Mouse (Mus musculus) stomach, embryonic 14.5 days (tissue): ENCODE data around the gene Fhit. TPM values are rescaled to one million over a fixed set of nuclear protein-coding genes. Genes with fewer than 3 reads are reported as not detected.
"Not testable (repeated sequence)": the region's sequence is repeated elsewhere in the genome, so short reads cannot be mapped to it uniquely, and the experiment has no call there.

ENCODE experiments used
- ATAC-seq: fragments of 200-750 bp; cut with Nextera tagmentation; 2 replicates; pipeline ENCODE4 v1.8.0; 2017; ENCODE audit warnings: low read depth, moderate TSS enrichment; ENCODE audit not compliant: insufficient number of reproducible peaks, insufficient read depth, low FRiP score
- H3K27ac ChIP-seq: fragments of 300-500 bp; sonication (generic); 2 replicates; pipeline ENCODE4 v1.5.1; 2014; ENCODE audit warnings: mild to moderate bottlenecking, low read length, moderate library complexity, mixed read lengths
- H3K27me3 ChIP-seq: fragments of 300-500 bp; sonication (generic); 2 replicates; pipeline ENCODE4 v1.6.1; 2014; ENCODE audit warnings: low read length, control low read depth, mixed read lengths; ENCODE audit not compliant: control insufficient read depth, insufficient read depth
- H3K36me3 ChIP-seq: fragments of 300-500 bp; sonication (generic); 2 replicates; pipeline ENCODE4 v1.6.1; 2014; ENCODE audit warnings: mild to moderate bottlenecking, control low read depth, low read length, moderate library complexity, mixed read lengths; ENCODE audit not compliant: control insufficient read depth, insufficient read depth
- H3K4me1 ChIP-seq: fragments of 300-500 bp; sonication (generic); 2 replicates; pipeline ENCODE4 v1.6.1; 2014; ENCODE audit warnings: low read length, control low read depth, mixed read lengths; ENCODE audit not compliant: control insufficient read depth, insufficient read depth
- H3K4me2 ChIP-seq: fragments of 300-500 bp; sonication (generic); replicated peaks from 2 replicates; pipeline ENCODE4 v1.6.1; 2014; ENCODE audit warnings: low read depth, low read length, control low read depth
- H3K4me3 ChIP-seq: fragments of 300-500 bp; sonication (generic); 2 replicates; pipeline ENCODE4 v1.5.1; 2014; ENCODE audit warnings: low read depth, low read length, control low read depth
- H3K9ac ChIP-seq: fragments of 300-500 bp; sonication (generic); replicated peaks from 2 replicates; pipeline ENCODE4 v1.6.1; 2014; ENCODE audit warnings: low read depth, mild to moderate bottlenecking, control low read depth, low read length, moderate library complexity, mixed read lengths
- H3K9me3 ChIP-seq: fragments of 300-500 bp; sonication (generic); 2 replicates; pipeline ENCODE4 v1.6.1; 2016; ENCODE audit warnings: low read depth, low read length, control low read depth; ENCODE audit not compliant: control insufficient read depth
- WGBS: fragments of 180-500 bp; shearing (Covaris S2); extraction: QIAGEN DNeasy Blood & Tissue Kit; methylation state at CpG from one replicate; pipeline ENCODE4 v1.1.7; 2014; 5-methylcytosine and 5-hydroxymethylcytosine counted together
- polyA plus RNA-seq: library from polyadenylated mRNA; unstranded; fragments of >200 nt; fragmentation: Nextera tagmentation; extraction: Ambion mirVana; gene quantifications from 2 replicates; pipeline ENCODE4 v1.2.1, GENCODE M21; 2014

Fhit gene
- polyA plus RNA-seq, 1 experiment from 2014 or later: 10.3 TPM

- no peak overlapping the region for H3K4me2 ChIP-seq
- H3K9ac ChIP-seq: no peak overlapping the region
- no peaks in the 10 kb centered on the region for H3K4me1 ChIP-seq
- no peaks in the 10 kb centered on the region for H3K36me3 ChIP-seq
- H3K9me3 ChIP-seq: no peaks in the 10 kb centered on the region
- WGBS: 69% methylated on average over 2 of the region's 2 CpGs
- H3K4me3 ChIP-seq: no peak overlapping the region
- H3K27ac ChIP-seq: no peak overlapping the region
- no peak for ATAC-seq
- no peaks in the 10 kb centered on the region for H3K27me3 ChIP-seq
Measured at GRCm38 (mm10) chr14:9960396-9960795, 1201.4 kb downstream of the Fhit start.

- 80% methylated on average over 2 of the region's 2 CpGs for WGBS
- Histone ChIP-seq H3K4me2 (no peak overlapping the region), H3K27me3 (no peaks in the 10 kb centered on the region), H3K9me3 (no peaks in the 10 kb centered on the region), H3K9ac (no peak overlapping the region), H3K36me3 (no peaks in the 10 kb centered on the region), H3K4me1 (no peaks in the 10 kb centered on the region), H3K4me3 (no peak overlapping the region), H3K27ac (no peak overlapping the region)
- no peak for ATAC-seq
Measured at GRCm38 (mm10) chr14:9899494-9899893, 1262.3 kb downstream of the Fhit start.

- H3K9ac ChIP-seq: no peak overlapping the region
- no peak for ATAC-seq
- no peaks in the 10 kb centered on the region for H3K27me3 ChIP-seq
- 93% methylated on average over 1 of the region's 1 CpGs for WGBS
- H3K36me3 ChIP-seq: no peaks in the 10 kb centered on the region
- H3K27ac ChIP-seq: no peak overlapping the region
- no peaks in the 10 kb centered on the region for H3K9me3 ChIP-seq
- no peak overlapping the region for H3K4me2 ChIP-seq
- no peak overlapping the region for H3K4me3 ChIP-seq
- no peaks in the 10 kb centered on the region for H3K4me1 ChIP-seq
Measured at GRCm38 (mm10) chr14:9896556-9896955, 1265.3 kb downstream of the Fhit start.

GRCm38 (mm10) chr14:9852041-9852440 lies 1309.8 kb downstream of the Fhit start:
- Histone ChIP-seq H3K27me3 (no peaks in the 10 kb centered on the region), H3K36me3 (no peaks in the 10 kb centered on the region), H3K4me1 (no peaks in the 10 kb centered on the region), H3K27ac (no peak overlapping the region), H3K4me3 (no peak overlapping the region), H3K9ac (no peak overlapping the region), H3K4me2 (no peak overlapping the region), H3K9me3 (no peaks in the 10 kb centered on the region)
- WGBS: 58% methylated on average over 2 of the region's 2 CpGs
- ATAC-seq: no peak

GRCm38 (mm10) chr14:9832290-9832689 lies 1329.5 kb downstream of the Fhit start:
- Histone ChIP-seq H3K36me3 (no peaks in the 10 kb centered on the region), H3K4me2 (no peak overlapping the region), H3K27me3 (no peaks in the 10 kb centered on the region), H3K9ac (no peak overlapping the region), H3K4me3 (no peak overlapping the region), H3K9me3 (no peaks in the 10 kb centered on the region), H3K4me1 (no peaks in the 10 kb centered on the region), H3K27ac (no peak overlapping the region)
- no peak for ATAC-seq

GRCm38 (mm10) chr14:9828699-9829240 lies 1333.1 kb downstream of the Fhit start:
- H3K4me2 ChIP-seq, H3K9me3 ChIP-seq, H3K27me3 ChIP-seq, H3K27ac ChIP-seq, ATAC-seq, H3K4me3 ChIP-seq, H3K9ac ChIP-seq, H3K4me1 ChIP-seq, H3K36me3 ChIP-seq: not testable (repeated sequence)
- 73% methylated on average over 8 of the region's 8 CpGs for whole genome bisulfite sequencing

- Histone ChIP-seq H3K27ac (no peak overlapping the region), H3K27me3 (no peaks in the 10 kb centered on the region), H3K9ac (no peak overlapping the region), H3K4me2 (no peak overlapping the region), H3K36me3 (no peaks in the 10 kb centered on the region), H3K4me1 (no peaks in the 10 kb centered on the region), H3K9me3 (no peaks in the 10 kb centered on the region), H3K4me3 (no peak overlapping the region)
- WGBS: 64% methylated on average over 4 of the region's 4 CpGs
- ATAC-seq: no peak
Measured at GRCm38 (mm10) chr14:9815963-9816362, 1345.9 kb downstream of the Fhit start.

- Histone ChIP-seq H3K4me3 (no peak overlapping the region), H3K36me3 (no peaks in the 10 kb centered on the region), H3K4me2 (no peak overlapping the region), H3K9ac (no peak overlapping the region), H3K4me1 (no peaks in the 10 kb centered on the region), H3K27ac (no peak overlapping the region), H3K27me3 (no peaks in the 10 kb centered on the region), H3K9me3 (no peaks in the 10 kb centered on the region)
- WGBS: 61% methylated on average over 9 of the region's 9 CpGs
- no peak for ATAC-seq
Measured at GRCm38 (mm10) chr14:9811847-9812321, 1350.0 kb downstream of the Fhit start.

GRCm38 (mm10) chr14:9811177-9811846 lies 1350.5 kb downstream of the Fhit start:
- no peaks in the 10 kb centered on the region for H3K27me3 ChIP-seq
- ATAC-seq: no peak
- no peaks in the 10 kb centered on the region for H3K9me3 ChIP-seq
- WGBS: 57% methylated on average over 7 of the region's 7 CpGs
- H3K4me2 ChIP-seq: no peak overlapping the region
- no peak overlapping the region for H3K4me3 ChIP-seq
- H3K27ac ChIP-seq: no peak overlapping the region
- no peaks in the 10 kb centered on the region for H3K4me1 ChIP-seq
- no peak overlapping the region for H3K9ac ChIP-seq
- no peaks in the 10 kb centered on the region for H3K36me3 ChIP-seq
